Mouse (Mus musculus) midbrain, embryonic 11.5 days (tissue): ENCODE data around the gene Stt3b. TPM values are rescaled to one million over a fixed set of nuclear protein-coding genes. Genes with fewer than 3 reads are reported as not detected.

Experiments used
- ATAC-seq: fragments of 200-750 bp; cut with Nextera tagmentation; 2 replicates; pipeline ENCODE4 v1.8.0; 2017; ENCODE audit warnings: moderate TSS enrichment, moderate library complexity; ENCODE audit not compliant: low FRiP score
- DNase-seq: peaks from one replicate; pipeline ENCODE4 v3.0.0; 2015; ENCODE audit warnings: low spot score; ENCODE audit errors: missing footprints
- H3K27ac ChIP-seq: fragments of 300-500 bp; sonication (generic); 2 replicates; pipeline ENCODE4 v1.5.1; 2014; ENCODE audit warnings: low read depth, low read length
- H3K27me3 ChIP-seq: fragments of 300-500 bp; sonication (generic); 2 replicates; pipeline ENCODE4 v1.6.1; 2014; ENCODE audit warnings: mild to moderate bottlenecking, low read length, moderate library complexity, mixed read lengths; ENCODE audit not compliant: control insufficient read depth, insufficient read depth
- H3K36me3 ChIP-seq: fragments of 300-500 bp; sonication (generic); 2 replicates; pipeline ENCODE4 v1.6.1; 2014; ENCODE audit warnings: mild to moderate bottlenecking, low read length, moderate library complexity, mixed read lengths; ENCODE audit not compliant: control insufficient read depth, insufficient read depth
- H3K4me1 ChIP-seq: fragments of 300-500 bp; sonication (generic); 2 replicates; pipeline ENCODE4 v1.6.1; 2014; ENCODE audit warnings: low read length; ENCODE audit not compliant: control insufficient read depth, insufficient read depth
- H3K4me2 ChIP-seq: fragments of 300-500 bp; sonication (generic); 2 replicates; pipeline ENCODE4 v1.6.1; 2014; ENCODE audit warnings: mild to moderate bottlenecking, moderate library complexity
- H3K4me3 ChIP-seq: fragments of 300-500 bp; sonication (generic); 2 replicates; pipeline ENCODE4 v1.5.1; 2014; ENCODE audit warnings: low read depth, low read length
- H3K9ac ChIP-seq: fragments of 300-500 bp; sonication (generic); 2 replicates; pipeline ENCODE4 v1.6.1; 2014; ENCODE audit warnings: low read length
- H3K9me3 ChIP-seq: fragments of 300-500 bp; sonication (generic); 2 replicates; pipeline ENCODE4 v1.6.1; 2016; ENCODE audit warnings: low read length; ENCODE audit not compliant: control insufficient read depth
- WGBS: fragments of 180-500 bp; shearing (Covaris S2); extraction: QIAGEN DNeasy Blood & Tissue Kit; methylation state at CpG from one replicate; pipeline ENCODE4 v1.1.7; 2014; 5-methylcytosine and 5-hydroxymethylcytosine counted together
- polyA plus RNA-seq: library from polyadenylated mRNA; unstranded; fragments of >200 nt; fragmentation: Nextera tagmentation; extraction: Ambion mirVana; gene quantifications from 2 replicates; pipeline ENCODE4 v1.2.1, GENCODE M21; 2014

The Stt3b gene
- polyA plus RNA-seq, 1 experiment from 2014 or later = 107 TPM

GRCm38 (mm10) chr9:115205491-115205890, 104.7 kb downstream of the Stt3b start:
- Histone ChIP-seq H3K4me1 (no peaks in the 10 kb centered on the region), H3K4me3 (no peak overlapping the region), H3K4me2 (no peak overlapping the region), H3K27me3 (no peaks in the 10 kb centered on the region), H3K36me3 (no peaks in the 10 kb centered on the region), H3K9ac (no peak overlapping the region), H3K9me3 (no peaks in the 10 kb centered on the region), H3K27ac (no peak overlapping the region)
- peak; percentile 70 for DNase-seq
- 11% methylated on average over 6 of the region's 6 CpGs for WGBS
- ATAC-seq = 0 out of 2 replicates have a peak, but pooled peaks have one; percentile 9

GRCm38 (mm10) chr9:115203136-115203535, 107.1 kb downstream of the Stt3b start:
- WGBS = 51% methylated on average over 6 of the region's 6 CpGs
- H3K9ac ChIP-seq = no peak overlapping the region
- ATAC-seq = no peak
- H3K27me3 ChIP-seq = no peaks in the 10 kb centered on the region
- no peaks in the 10 kb centered on the region for H3K4me1 ChIP-seq
- no peak overlapping the region for H3K4me3 ChIP-seq
- no peak overlapping the region for H3K4me2 ChIP-seq
- no peak overlapping the region for H3K27ac ChIP-seq
- no peaks in the 10 kb centered on the region for H3K36me3 ChIP-seq
- DNase-seq = peak; percentile 64
- H3K9me3 ChIP-seq = no peaks in the 10 kb centered on the region

GRCm38 (mm10) chr9:115201264-115201663, 109.0 kb downstream of the Stt3b start:
- Histone ChIP-seq H3K9ac (no peak overlapping the region), H3K4me1 (no peaks in the 10 kb centered on the region), H3K36me3 (no peaks in the 10 kb centered on the region), H3K4me3 (no peak overlapping the region), H3K4me2 (no peak overlapping the region), H3K27ac (no peak overlapping the region), H3K9me3 (no peaks in the 10 kb centered on the region), H3K27me3 (no peaks in the 10 kb centered on the region)
- WGBS = 91% methylated on average over 6 of the region's 6 CpGs
- peak; percentile 14 for DNase-seq
- ATAC-seq = no peak

GRCm38 (mm10) chr9:115200166-115200862, 109.9 kb downstream of the Stt3b start:
- Histone ChIP-seq H3K4me2 (no peak overlapping the region), H3K27me3 (no peaks in the 10 kb centered on the region), H3K27ac (no peak overlapping the region), H3K9ac (no peak overlapping the region), H3K4me1 (no peaks in the 10 kb centered on the region), H3K9me3 (no peaks in the 10 kb centered on the region), H3K4me3 (no peak overlapping the region), H3K36me3 (no peaks in the 10 kb centered on the region)
- ATAC-seq = no peak
- DNase-seq = peak; percentile 61
- WGBS = 95% methylated on average over 15 of the region's 15 CpGs

- H3K9ac ChIP-seq = no peak overlapping the region
- H3K4me2 ChIP-seq = no peak overlapping the region
- H3K27me3 ChIP-seq = no peaks in the 10 kb centered on the region
- H3K27ac ChIP-seq = no peak overlapping the region
- H3K9me3 ChIP-seq = no peaks in the 10 kb centered on the region
- no peak overlapping the region for H3K4me3 ChIP-seq
- DNase-seq = peak; percentile 14
- no peak for ATAC-seq
- no peaks in the 10 kb centered on the region for H3K36me3 ChIP-seq
- WGBS = 83% methylated on average over 7 of the region's 7 CpGs
- H3K4me1 ChIP-seq = no peaks in the 10 kb centered on the region
Observed at GRCm38 (mm10) chr9:115197082-115197481, 113.1 kb downstream of the Stt3b start.

- no peak overlapping the region for H3K4me2 ChIP-seq
- no peaks in the 10 kb centered on the region for H3K9me3 ChIP-seq
- no peak overlapping the region for H3K27ac ChIP-seq
- H3K9ac ChIP-seq = no peak overlapping the region
- no peaks in the 10 kb centered on the region for H3K36me3 ChIP-seq
- DNase-seq (peak; percentile 76), ATAC-seq (no peak)
- 78% methylated on average over 3 of the region's 3 CpGs for WGBS
- H3K4me3 ChIP-seq = no peak overlapping the region
- no peaks in the 10 kb centered on the region for H3K27me3 ChIP-seq
- no peaks in the 10 kb centered on the region for H3K4me1 ChIP-seq
Observed at GRCm38 (mm10) chr9:115192890-115193289, 117.3 kb downstream of the Stt3b start.
